8 mouse cellular contexts compared by ENCODE assay signal in the genomic region with DNA sequence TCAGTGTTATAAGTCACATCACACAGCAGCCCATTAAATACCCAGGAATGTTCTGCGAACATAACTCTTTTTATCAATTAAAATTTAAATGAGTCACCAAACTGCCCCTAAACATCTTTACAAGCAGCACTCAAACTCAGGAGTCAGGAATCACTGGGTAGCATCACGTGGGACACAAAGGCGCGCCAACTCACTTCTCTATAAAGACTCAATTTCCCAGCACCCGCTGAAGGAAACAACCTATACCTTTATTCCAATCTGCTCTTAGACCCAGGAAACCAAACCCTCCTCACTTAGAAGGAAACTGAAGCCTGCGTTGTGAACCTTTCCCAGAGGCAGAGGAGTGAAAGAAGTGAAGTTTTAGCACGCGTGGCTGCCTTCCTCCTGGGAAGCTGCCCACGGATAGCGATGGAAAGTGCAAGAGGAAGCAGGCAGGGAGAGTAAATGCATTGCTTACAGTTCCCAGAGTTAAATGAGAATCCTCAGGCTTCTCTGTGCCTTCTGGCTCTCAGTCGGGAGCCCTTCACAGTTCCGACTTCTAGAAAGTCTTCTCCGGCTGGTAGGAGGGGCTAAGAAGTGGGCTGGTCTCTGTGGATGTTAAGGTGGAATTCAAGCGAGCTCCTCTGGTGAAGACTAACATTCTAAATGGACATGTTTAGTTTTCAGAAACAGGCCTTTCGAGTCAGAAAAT. TPM values are rescaled to one million over a fixed set of nuclear protein-coding genes. Genes with fewer than 3 reads are reported as not detected.
DNase-seq lines count a peak whose midpoint lies in the region; ATAC-seq and TF ChIP-seq lines count a peak whose summit lies in the region.

TSS of gene Pla2g4a (minus strand) at position 557 of the 691 bp plus-strand sequence.

- peak within 1 kb of the TSS; percentile 70; the same call in 1 of the 2 replicates for H3K9ac ChIP-seq in ES-Bruce4 (ENCODE audit: low read depth, poor library complexity, severe bottlenecking)
- H3K9ac ChIP-seq in hindbrain, embryonic 12.5 days = peak within 1 kb of the TSS; percentile 36; the same call in 1 of the 2 replicates

- peak within 1 kb of the TSS; percentile 49 for H3K4me2 ChIP-seq in hindbrain, embryonic 12.5 days (replicated peaks)

- TF ChIP-seq CTCF in ES-Bruce4 (IDR thresholded peaks at IDR 0.05; ENCODE audit: low read depth, low read length) = no peak
- TF ChIP-seq CTCF in small intestine, adult 2 months (IDR thresholded peaks at IDR 0.05; ENCODE audit: extremely low read depth, insufficient read length, insufficient replicate concordance, low read depth, low read length) = no peak

- WGBS in hindbrain, embryonic 12.5 days = 26% methylated on average over 15 of the region's 15 CpGs
- WGBS in limb, embryonic 10.5 days = 25% methylated on average over 15 of the region's 15 CpGs
- WGBS in small intestine, adult 2 months = 3% methylated on average over 15 of the region's 15 CpGs

- H3K4me1 ChIP-seq in ES-Bruce4 (ENCODE audit: control insufficient read depth, insufficient read depth, low read length) = peaks cover 2% of the 10 kb centered on the region
- no peaks in the 10 kb centered on the region for H3K4me1 ChIP-seq in brown adipose tissue, adult 24 weeks (ENCODE audit: control insufficient read depth, insufficient read depth, insufficient read length, low read length)
- 0 out of 2 replicates have a peak, but pooled peaks cover 2% of the 10 kb centered on the region for H3K4me1 ChIP-seq in hindbrain, embryonic 12.5 days
- H3K4me1 ChIP-seq in limb, embryonic 10.5 days = peaks cover 9% of the 10 kb centered on the region
- 0 out of 2 replicates have a peak, but pooled peaks cover 1% of the 10 kb centered on the region for H3K4me1 ChIP-seq in small intestine, adult 2 months (ENCODE audit: control insufficient read depth, insufficient read depth, insufficient read length, low read length)

- peak; percentile 7 to 8 for DNase-seq in frontal cortex, postnatal 14 days (ENCODE audit: low spot score in 2 of 2)
- DNase-seq in limb, embryonic 10.5 days (ENCODE audit: low spot score) = peak; percentile 34
- peak; percentile 33 for DNase-seq in mesoderm, embryonic 11.5 days (ENCODE audit: low read depth, low spot score)
- DNase-seq in cerebellum, adult 18-20 months = no peak

- no peak for ATAC-seq in hindbrain, embryonic 12.5 days (ENCODE audit: low FRiP score)

- H3K4me3 ChIP-seq in ES-Bruce4 (ENCODE audit: low read depth, low read length) = peak within 1 kb of the TSS; percentile 77
- peak within 1 kb of the TSS; percentile 57 for H3K4me3 ChIP-seq in brown adipose tissue, adult 24 weeks (ENCODE audit: insufficient read depth, low read depth, low read length)
- peak within 1 kb of the TSS; percentile 23 for H3K4me3 ChIP-seq in hindbrain, embryonic 12.5 days
- H3K4me3 ChIP-seq in limb, embryonic 10.5 days = peak within 1 kb of the TSS; percentile 46
- peak within 1 kb of the TSS; percentile 76 for H3K4me3 ChIP-seq in small intestine, adult 2 months (ENCODE audit: low read depth, low read length)

- TF ChIP-seq POLR2A in ES-Bruce4 (IDR thresholded peaks at IDR 0.05; ENCODE audit: insufficient read depth, low read length) = no peak
- TF ChIP-seq POLR2A in small intestine, adult 2 months (IDR thresholded peaks at IDR 0.05; ENCODE audit: low read depth, low read length) = no peak

- no peaks in the 10 kb centered on the region for H3K36me3 ChIP-seq in ES-Bruce4 (ENCODE audit: control insufficient read depth, insufficient read depth, low read length, poor library complexity, severe bottlenecking)
- H3K36me3 ChIP-seq in hindbrain, embryonic 12.5 days = no peaks in the 10 kb centered on the region
- no peaks in the 10 kb centered on the region for H3K36me3 ChIP-seq in limb, embryonic 10.5 days
- H3K36me3 ChIP-seq in small intestine, adult 2 months (ENCODE audit: control insufficient read depth, insufficient read depth, low read length) = no peaks in the 10 kb centered on the region

- H3K27me3 ChIP-seq in ES-Bruce4 (ENCODE audit: control insufficient read depth, insufficient read depth, low read length, poor library complexity, severe bottlenecking) = no peaks in the 10 kb centered on the region
- H3K27me3 ChIP-seq in hindbrain, embryonic 12.5 days = no peaks in the 10 kb centered on the region
- H3K27me3 ChIP-seq in limb, embryonic 10.5 days (ENCODE audit: low read depth, poor library complexity, severe bottlenecking) = no peaks in the 10 kb centered on the region
- no peaks in the 10 kb centered on the region for H3K27me3 ChIP-seq in small intestine, adult 2 months (ENCODE audit: control insufficient read depth, insufficient read depth, low read length)

- TF ChIP-seq EP300 in ES-Bruce4 (IDR thresholded peaks at IDR 0.05; ENCODE audit: insufficient read depth, low read depth, low read length) = no peak

- no peaks in the 10 kb centered on the region for H3K9me3 ChIP-seq in ES-Bruce4 (replicated peaks; ENCODE audit: control insufficient read depth, insufficient read depth, low read length, poor library complexity, severe bottlenecking)
- H3K9me3 ChIP-seq in hindbrain, embryonic 12.5 days (replicated peaks) = no peaks in the 10 kb centered on the region
- H3K9me3 ChIP-seq in limb, embryonic 10.5 days (replicated peaks) = no peaks in the 10 kb centered on the region

- H3K27ac ChIP-seq in ES-Bruce4 (ENCODE audit: insufficient read depth, low read length) = no peak within 1 kb of the TSS; the same call in 1 of the 2 replicates
- no peak within 1 kb of the TSS; the same call in 1 of the 2 replicates for H3K27ac ChIP-seq in brown adipose tissue, adult 24 weeks (replicated peaks; ENCODE audit: low read depth, low read length)
- 0 out of 2 replicates have a peak within 1 kb of the TSS, but pooled peaks have one; percentile 35 for H3K27ac ChIP-seq in hindbrain, embryonic 12.5 days
- H3K27ac ChIP-seq in limb, embryonic 10.5 days = peak within 1 kb of the TSS; percentile 81
- peak within 1 kb of the TSS; percentile 94 for H3K27ac ChIP-seq in small intestine, adult 2 months (ENCODE audit: insufficient read depth, low read depth, low read length)

RNA-seq across cellular contexts. Expression of gene Pla2g4a, which starts in this region (rescaled TPM):
- polyA plus RNA-seq in ES-Bruce4 (2011; ENCODE audit: insufficient read depth, insufficient read length, low read depth, missing spikeins) = 5.7 and 11.9 TPM in 2 replicates
- polyA plus RNA-seq in brown adipose tissue, adult 24 weeks (2012; ENCODE audit: insufficient read depth, insufficient read length, missing spikeins) = 0.92 and 2.0 TPM in 2 replicates
- 5.7 and 6.8 TPM in 2 replicates for polyA plus RNA-seq in hindbrain, embryonic 12.5 days (2016; fragmentation: Nextera tagmentation; extraction: Ambion mirVana)
- 6.8 and 8.7 TPM in 2 replicates for polyA plus RNA-seq in limb, embryonic 10.5 days (2016; fragmentation: Nextera tagmentation; extraction: Ambion mirVana)
- polyA plus RNA-seq in small intestine, adult 2 months (2012; rRNA removed) = 0.42 and 0.43 TPM in 2 replicates

Comparison
In these comparisons a context has a peak if more than half of its experiments do, and no peak if none do; other contexts are left out.
1. H3K27ac ChIP-seq: peak in hindbrain, embryonic 12.5 days (single experiment), limb, embryonic 10.5 days (single experiment) and small intestine, adult 2 months (single experiment); none in ES-Bruce4 (single experiment) and brown adipose tissue, adult 24 weeks (single experiment).
2. H3K4me3 ChIP-seq: peak in every context shown above with its lines; median percentile 77 in ES-Bruce4; 76 in small intestine, adult 2 months; 57 in brown adipose tissue, adult 24 weeks; 46 in limb, embryonic 10.5 days; 23 in hindbrain, embryonic 12.5 days.
3. DNase-seq: peak in frontal cortex, postnatal 14 days (2 of 2), limb, embryonic 10.5 days (single experiment) and mesoderm, embryonic 11.5 days (single experiment); none in cerebellum, adult 18-20 months (0 of 2).